Mouse (Mus musculus): Measurements from ENCODE around the gene Tcp11. TPM values are rescaled to one million over a fixed set of nuclear protein-coding genes. Genes with fewer than 3 reads are reported as not detected.

Tcp11 gene
- 3.3 and 5.0 TPM in 2 replicates for polyA plus RNA-seq (2012; rRNA removed)

DNA sequence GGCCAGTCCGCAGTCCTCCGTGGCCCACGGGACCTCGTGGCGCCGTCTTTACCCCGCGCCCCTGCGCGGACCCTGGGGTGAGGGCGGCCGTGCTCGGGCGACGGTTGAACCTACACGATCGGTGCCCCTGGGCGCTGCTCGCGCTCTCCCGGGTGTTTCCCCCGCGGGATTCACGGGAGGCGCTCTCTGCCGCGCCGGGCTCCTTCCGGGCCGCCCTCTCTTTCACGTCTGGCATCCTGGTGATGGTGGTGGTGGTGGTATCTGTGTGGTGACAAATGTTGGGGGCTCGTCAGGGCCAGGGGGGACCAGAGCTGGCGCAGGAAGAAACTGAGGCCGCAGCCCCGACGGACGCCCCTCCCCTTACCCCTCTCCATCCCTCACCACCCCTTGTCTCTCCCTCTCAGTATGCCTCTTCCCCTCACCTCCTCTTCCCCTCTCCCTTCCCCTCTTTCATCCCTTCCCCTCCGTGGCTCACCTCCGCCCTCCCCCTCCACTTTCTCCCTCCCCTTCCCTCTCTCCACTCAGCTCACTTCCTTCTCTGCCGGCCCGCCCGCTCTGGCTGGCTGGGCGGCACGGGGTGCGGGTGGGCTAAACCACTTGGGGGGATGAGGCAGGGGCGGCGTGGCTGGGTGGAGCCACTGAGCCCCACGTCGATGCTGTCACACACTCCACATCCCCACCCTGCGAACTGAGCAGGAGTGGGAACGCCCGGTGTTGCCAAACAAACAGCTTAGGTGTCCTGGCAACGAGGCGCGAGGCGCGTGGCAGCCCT lies at the start of gene Tcp11:
Gene Tcp11 (minus strand): TSS at position 595 of the 772 bp plus-strand sequence.
- peak within 1 kb of the TSS; percentile 61 for H3K4me3 ChIP-seq (ENCODE audit: control insufficient read depth, insufficient read depth, low read length)
- TF ChIP-seq CTCF (IDR thresholded peaks at IDR 0.05; ENCODE audit: borderline replicate concordance, control insufficient read depth, extremely low read depth, insufficient read depth, low read length, poor library complexity) (no peak), POLR2A (IDR thresholded peaks at IDR 0.05; ENCODE audit: control insufficient read depth, extremely low read depth, insufficient read depth, low read length, poor library complexity) (peak; percentile 56; the same call in 1 of the 2 replicates)
- WGBS = 2% methylated on average over 57 of the region's 57 CpGs
- H3K27ac ChIP-seq (ENCODE audit: control insufficient read depth, insufficient read depth, low read length) = no peak within 1 kb of the TSS
- peaks cover 6% of the 10 kb centered on the region for H3K4me1 ChIP-seq (replicated peaks; ENCODE audit: control insufficient read depth, insufficient read depth, low read length)
- no peaks in the 10 kb centered on the region for H3K27me3 ChIP-seq (ENCODE audit: control insufficient read depth, insufficient read depth, low read length)
- peak; percentile 84 for DNase-seq
- no peaks in the 10 kb centered on the region for H3K36me3 ChIP-seq (ENCODE audit: control insufficient read depth, insufficient read depth, low read length)

- DNase-seq = no peak
- Histone ChIP-seq H3K36me3 (ENCODE audit: control insufficient read depth, insufficient read depth, low read length) (no peaks in the 10 kb centered on the region), H3K4me3 (ENCODE audit: control insufficient read depth, insufficient read depth, low read length) (no peak overlapping the region), H3K27ac (ENCODE audit: control insufficient read depth, insufficient read depth, low read length) (no peak overlapping the region), H3K4me1 (replicated peaks; ENCODE audit: control insufficient read depth, insufficient read depth, low read length) (no peaks in the 10 kb centered on the region), H3K27me3 (ENCODE audit: control insufficient read depth, insufficient read depth, low read length) (no peaks in the 10 kb centered on the region)
- no peak for TF ChIP-seq POLR2A (IDR thresholded peaks at IDR 0.05; ENCODE audit: control insufficient read depth, extremely low read depth, insufficient read depth, low read length, poor library complexity)
- TF ChIP-seq CTCF (IDR thresholded peaks at IDR 0.05; ENCODE audit: borderline replicate concordance, control insufficient read depth, extremely low read depth, insufficient read depth, low read length, poor library complexity) = no peak
- 91% methylated on average over 5 of the region's 5 CpGs for WGBS
These were observed 49.4 kb upstream of the Tcp11 start for GRCm38 (mm10) chr17:28129796-28130195.

DNA sequence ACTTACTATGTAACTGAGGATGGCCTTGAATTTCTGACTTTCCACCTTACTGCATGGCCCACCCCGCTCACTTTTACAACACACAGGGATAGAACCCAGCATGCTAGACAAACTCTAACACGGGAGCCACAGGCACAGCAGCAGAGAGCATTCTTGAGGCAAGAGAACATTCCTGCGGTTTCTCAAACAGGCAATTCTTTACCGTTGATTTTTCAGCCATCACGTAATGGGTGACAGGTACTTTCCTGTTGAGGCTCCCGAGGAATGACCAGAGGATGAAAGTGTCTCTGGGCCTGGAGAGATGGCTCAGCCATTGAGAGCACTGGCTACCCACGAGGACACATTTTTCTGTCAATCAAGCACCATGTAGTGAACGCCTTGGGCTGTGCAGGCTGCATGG lies 43.9 kb upstream of the Tcp11 start:
- TF ChIP-seq POLR2A (IDR thresholded peaks at IDR 0.05; ENCODE audit: control insufficient read depth, extremely low read depth, insufficient read depth, low read length, poor library complexity) = no peak

GRCm38 (mm10) chr17:28123627-28124026 lies 43.2 kb upstream of the Tcp11 start:
- DNase-seq = no peak
- WGBS = 94% methylated on average over 7 of the region's 7 CpGs
- Histone ChIP-seq H3K27ac (ENCODE audit: control insufficient read depth, insufficient read depth, low read length) (no peak overlapping the region), H3K4me1 (replicated peaks; ENCODE audit: control insufficient read depth, insufficient read depth, low read length) (no peaks in the 10 kb centered on the region), H3K36me3 (ENCODE audit: control insufficient read depth, insufficient read depth, low read length) (no peaks in the 10 kb centered on the region), H3K4me3 (ENCODE audit: control insufficient read depth, insufficient read depth, low read length) (no peak overlapping the region), H3K27me3 (ENCODE audit: control insufficient read depth, insufficient read depth, low read length) (no peaks in the 10 kb centered on the region)
- TF ChIP-seq POLR2A (IDR thresholded peaks at IDR 0.05; ENCODE audit: control insufficient read depth, extremely low read depth, insufficient read depth, low read length, poor library complexity) = no peak
- no peak for TF ChIP-seq CTCF (IDR thresholded peaks at IDR 0.05; ENCODE audit: borderline replicate concordance, control insufficient read depth, extremely low read depth, insufficient read depth, low read length, poor library complexity)

More for the DNA sequence above, 43.9 kb upstream of the Tcp11 start:
- WGBS = 66% methylated on average over 8 of the region's 8 CpGs
- Histone ChIP-seq H3K4me1 (replicated peaks; ENCODE audit: control insufficient read depth, insufficient read depth, low read length) (no peaks in the 10 kb centered on the region), H3K36me3 (ENCODE audit: control insufficient read depth, insufficient read depth, low read length) (no peaks in the 10 kb centered on the region), H3K27me3 (ENCODE audit: control insufficient read depth, insufficient read depth, low read length) (no peaks in the 10 kb centered on the region), H3K27ac (ENCODE audit: control insufficient read depth, insufficient read depth, low read length) (no peak overlapping the region), H3K4me3 (ENCODE audit: control insufficient read depth, insufficient read depth, low read length) (no peak overlapping the region)
- DNase-seq = no peak

GRCm38 (mm10) chr17:28122949-28123348 lies 42.5 kb upstream of the Tcp11 start:
- whole genome bisulfite sequencing = 88% methylated on average over 13 of the region's 13 CpGs
- TF ChIP-seq POLR2A (IDR thresholded peaks at IDR 0.05; ENCODE audit: control insufficient read depth, extremely low read depth, insufficient read depth, low read length, poor library complexity) = no peak
- no peak for TF ChIP-seq CTCF (IDR thresholded peaks at IDR 0.05; ENCODE audit: borderline replicate concordance, control insufficient read depth, extremely low read depth, insufficient read depth, low read length, poor library complexity)

GRCm38 (mm10) chr17:28120460-28120859 lies 40.0 kb upstream of the Tcp11 start:
- Histone ChIP-seq H3K36me3 (ENCODE audit: control insufficient read depth, insufficient read depth, low read length) (no peaks in the 10 kb centered on the region), H3K27ac (ENCODE audit: control insufficient read depth, insufficient read depth, low read length) (no peak overlapping the region), H3K4me3 (ENCODE audit: control insufficient read depth, insufficient read depth, low read length) (no peak overlapping the region), H3K27me3 (ENCODE audit: control insufficient read depth, insufficient read depth, low read length) (no peaks in the 10 kb centered on the region), H3K4me1 (replicated peaks; ENCODE audit: control insufficient read depth, insufficient read depth, low read length) (peaks cover 5% of the 10 kb centered on the region)
- no peak for DNase-seq
- TF ChIP-seq POLR2A (IDR thresholded peaks at IDR 0.05; ENCODE audit: control insufficient read depth, extremely low read depth, insufficient read depth, low read length, poor library complexity) = no peak
- TF ChIP-seq CTCF (IDR thresholded peaks at IDR 0.05; ENCODE audit: borderline replicate concordance, control insufficient read depth, extremely low read depth, insufficient read depth, low read length, poor library complexity) = no peak
- WGBS = 98% methylated on average over 5 of the region's 5 CpGs

More at GRCm38 (mm10) chr17:28122949-28123348, 42.5 kb upstream of the Tcp11 start:
- peaks cover under 1% of the 10 kb centered on the region for H3K4me1 ChIP-seq (replicated peaks; ENCODE audit: control insufficient read depth, insufficient read depth, low read length)
- H3K36me3 ChIP-seq (ENCODE audit: control insufficient read depth, insufficient read depth, low read length) = no peaks in the 10 kb centered on the region
- no peaks in the 10 kb centered on the region for H3K27me3 ChIP-seq (ENCODE audit: control insufficient read depth, insufficient read depth, low read length)
- no peak overlapping the region for H3K4me3 ChIP-seq (ENCODE audit: control insufficient read depth, insufficient read depth, low read length)
- H3K27ac ChIP-seq (ENCODE audit: control insufficient read depth, insufficient read depth, low read length) = no peak overlapping the region
- no peak for DNase-seq
